Mouse (Mus musculus) midbrain, embryonic 13.5 days (tissue): Measurements from ENCODE around the gene Mcidas. TPM values are rescaled to one million over a fixed set of nuclear protein-coding genes. Genes with fewer than 3 reads are reported as not detected.
"Not testable (repeated sequence)": the region's sequence is repeated elsewhere in the genome, so short reads cannot be mapped to it uniquely, and the experiment has no call there.

ENCODE experiments used
- ATAC-seq: fragments of 200-750 bp; cut with Nextera tagmentation; 2 replicates; pipeline ENCODE4 v1.8.0; 2017; ENCODE audit warnings: mild to moderate bottlenecking, moderate TSS enrichment, moderate library complexity
- H3K27ac ChIP-seq: fragments of 300-500 bp; sonication (generic); 2 replicates; pipeline ENCODE4 v1.5.1; 2015; ENCODE audit warnings: inconsistent platforms, mild to moderate bottlenecking, moderate library complexity
- H3K27me3 ChIP-seq: fragments of 300-500 bp; sonication (generic); 2 replicates; pipeline ENCODE4 v1.6.1; 2015; ENCODE audit warnings: mild to moderate bottlenecking, inconsistent platforms
- H3K36me3 ChIP-seq: fragments of 300-500 bp; sonication (generic); 2 replicates; pipeline ENCODE4 v1.6.1; 2015; ENCODE audit warnings: mild to moderate bottlenecking, inconsistent platforms
- H3K4me1 ChIP-seq: fragments of 300-500 bp; sonication (generic); replicated peaks from 2 replicates; pipeline ENCODE4 v1.6.1; 2015; ENCODE audit warnings: inconsistent platforms
- H3K4me2 ChIP-seq: fragments of 300-500 bp; sonication (generic); replicated peaks from 2 replicates; pipeline ENCODE4 v1.6.1; 2015; ENCODE audit warnings: moderate library complexity, mild to moderate bottlenecking, inconsistent platforms
- H3K4me3 ChIP-seq: fragments of 300-500 bp; sonication (generic); replicated peaks from 2 replicates; pipeline ENCODE4 v1.5.1; 2015; ENCODE audit warnings: mild to moderate bottlenecking, inconsistent platforms
- H3K9ac ChIP-seq: fragments of 300-500 bp; sonication (generic); replicated peaks from 2 replicates; pipeline ENCODE4 v1.6.1; 2015; ENCODE audit warnings: mild to moderate bottlenecking, inconsistent platforms
- H3K9me3 ChIP-seq: fragments of 300-500 bp; sonication (generic); 2 replicates; pipeline ENCODE4 v1.6.1; 2016; ENCODE audit warnings: mild to moderate bottlenecking, inconsistent platforms
- whole genome bisulfite sequencing: fragments of 180-500 bp; shearing (Covaris S2); methylation state at CpG from one replicate; pipeline ENCODE4 v1.1.7; 2015; 5-methylcytosine and 5-hydroxymethylcytosine counted together
- polyA plus RNA-seq: library from polyadenylated mRNA; unstranded; fragments of >200 nt; fragmentation: Nextera tagmentation; extraction: Ambion mirVana; gene quantifications from 2 replicates; pipeline ENCODE4 v1.2.1, GENCODE M21; 2015

The Mcidas gene
- polyA plus RNA-seq, 1 experiment from 2014 or later = 0.89 TPM

GRCm38 (mm10) chr13:112988866-112989265 lies 4.8 kb upstream of the Mcidas start:
- peaks cover 84% of the 10 kb centered on the region for H3K27me3 ChIP-seq
- peaks cover 50% of the 10 kb centered on the region for H3K4me1 ChIP-seq
- WGBS = under 1% methylated on average over 19 of the region's 19 CpGs
- peak overlapping the region; percentile 79 for H3K4me2 ChIP-seq
- H3K9me3 ChIP-seq = no peaks in the 10 kb centered on the region
- peak overlapping the region; percentile 45 for H3K4me3 ChIP-seq
- H3K27ac ChIP-seq = no peak overlapping the region
- no peaks in the 10 kb centered on the region for H3K36me3 ChIP-seq
- no peak overlapping the region for H3K9ac ChIP-seq
- ATAC-seq = no peak

- Histone ChIP-seq H3K4me3 (peak overlapping the region; percentile 45), H3K4me1 (peaks cover 57% of the 10 kb centered on the region)
- WGBS = under 1% methylated on average over 23 of the region's 23 CpGs
Observed at GRCm38 (mm10) chr13:112989541-112989940, 4.1 kb upstream of the Mcidas start.

GRCm38 (mm10) chr13:112990346-112990745 lies 3.3 kb upstream of the Mcidas start:
- Histone ChIP-seq H3K4me1 (peaks cover 58% of the 10 kb centered on the region), H3K9me3 (no peaks in the 10 kb centered on the region), H3K36me3 (no peaks in the 10 kb centered on the region), H3K27ac (no peak overlapping the region), H3K4me3 (no peak overlapping the region), H3K4me2 (no peak overlapping the region), H3K27me3 (peaks cover 91% of the 10 kb centered on the region), H3K9ac (no peak overlapping the region)
- no peak for ATAC-seq
- WGBS = 15% methylated on average over 4 of the region's 4 CpGs

More at GRCm38 (mm10) chr13:112989541-112989940, 4.1 kb upstream of the Mcidas start:
- Histone ChIP-seq H3K27ac (no peak overlapping the region), H3K9ac (no peak overlapping the region), H3K4me2 (peak overlapping the region; percentile 30), H3K36me3 (no peaks in the 10 kb centered on the region), H3K27me3 (peaks cover 86% of the 10 kb centered on the region), H3K9me3 (no peaks in the 10 kb centered on the region)
- ATAC-seq = no peak

- under 1% methylated on average over 25 of the region's 25 CpGs for WGBS
- peaks cover 95% of the 10 kb centered on the region for H3K27me3 ChIP-seq
- H3K9ac ChIP-seq = peak overlapping the region; percentile 60; the same call in 1 of the 2 replicates
- H3K9me3 ChIP-seq = no peaks in the 10 kb centered on the region
- peaks cover 35% of the 10 kb centered on the region for H3K4me1 ChIP-seq
- peak; percentile 61 for ATAC-seq
- no peak overlapping the region for H3K27ac ChIP-seq
- H3K4me3 ChIP-seq = peak overlapping the region; percentile 50
- no peaks in the 10 kb centered on the region for H3K36me3 ChIP-seq
- peak overlapping the region; percentile 91 for H3K4me2 ChIP-seq
Observed at GRCm38 (mm10) chr13:112994191-112994590, 546 bp downstream of the Mcidas start.

GRCm38 (mm10) chr13:112996407-112996806 lies 2.8 kb downstream of the Mcidas start:
- no peak overlapping the region for H3K4me3 ChIP-seq
- ATAC-seq = no peak
- no peak overlapping the region for H3K27ac ChIP-seq
- WGBS = 55% methylated on average over 4 of the region's 4 CpGs
- H3K36me3 ChIP-seq = no peaks in the 10 kb centered on the region
- H3K9ac ChIP-seq = no peak overlapping the region
- peaks cover 91% of the 10 kb centered on the region for H3K27me3 ChIP-seq
- peaks cover 30% of the 10 kb centered on the region for H3K4me1 ChIP-seq
- H3K9me3 ChIP-seq = no peaks in the 10 kb centered on the region
- no peak overlapping the region for H3K4me2 ChIP-seq

- no peak overlapping the region for H3K4me2 ChIP-seq
- H3K36me3 ChIP-seq = no peaks in the 10 kb centered on the region
- peaks cover 30% of the 10 kb centered on the region for H3K4me1 ChIP-seq
- H3K9me3 ChIP-seq = no peaks in the 10 kb centered on the region
- H3K9ac ChIP-seq = no peak overlapping the region
- peaks cover 85% of the 10 kb centered on the region for H3K27me3 ChIP-seq
- H3K27ac ChIP-seq = no peak overlapping the region
- H3K4me3 ChIP-seq = no peak overlapping the region
- no peak for ATAC-seq
- WGBS = 61% methylated on average over 6 of the region's 6 CpGs
Observed at GRCm38 (mm10) chr13:112997369-112997768, 3.7 kb downstream of the Mcidas start.

- H3K27me3 ChIP-seq = peaks cover 74% of the 10 kb centered on the region
- no peak overlapping the region for H3K27ac ChIP-seq
- under 1% methylated on average over 46 of the region's 46 CpGs for WGBS
- H3K4me1 ChIP-seq = peaks cover 25% of the 10 kb centered on the region
- H3K36me3 ChIP-seq = no peaks in the 10 kb centered on the region
- H3K4me2 ChIP-seq = peak overlapping the region; percentile 89
- H3K9ac ChIP-seq = peak overlapping the region; percentile 69
- no peaks in the 10 kb centered on the region for H3K9me3 ChIP-seq
- peak; percentile 59 for ATAC-seq
- H3K4me3 ChIP-seq = peak overlapping the region; percentile 49
Observed at GRCm38 (mm10) chr13:112998427-112999201, 5.0 kb downstream of the Mcidas start.

- 69% methylated on average over 3 of the region's 3 CpGs for WGBS
- H3K4me1 ChIP-seq = peaks cover 15% of the 10 kb centered on the region
- no peaks in the 10 kb centered on the region for H3K36me3 ChIP-seq
- peaks cover 59% of the 10 kb centered on the region for H3K27me3 ChIP-seq
- no peak overlapping the region for H3K4me3 ChIP-seq
- H3K9ac ChIP-seq = no peak overlapping the region
- no peak overlapping the region for H3K4me2 ChIP-seq
- no peaks in the 10 kb centered on the region for H3K9me3 ChIP-seq
- H3K27ac ChIP-seq = no peak overlapping the region
- ATAC-seq = no peak
Observed at GRCm38 (mm10) chr13:113000090-113000489, 6.4 kb downstream of the Mcidas start.

GRCm38 (mm10) chr13:113000576-113001318 lies 7.1 kb downstream of the Mcidas start:
- ATAC-seq = no peak
- peaks cover 52% of the 10 kb centered on the region for H3K27me3 ChIP-seq
- H3K27ac ChIP-seq = no peak overlapping the region
- no peaks in the 10 kb centered on the region for H3K36me3 ChIP-seq
- no peak overlapping the region for H3K4me2 ChIP-seq
- H3K9me3 ChIP-seq = no peaks in the 10 kb centered on the region
- no peak overlapping the region for H3K4me3 ChIP-seq
- WGBS = 75% methylated on average over 9 of the region's 9 CpGs
- H3K9ac ChIP-seq = no peak overlapping the region
- peaks cover 15% of the 10 kb centered on the region for H3K4me1 ChIP-seq

- Histone ChIP-seq H3K27me3 (no peaks in the 10 kb centered on the region), H3K9ac (no peak overlapping the region), H3K4me3 (no peak overlapping the region), H3K4me1 (no peaks in the 10 kb centered on the region), H3K9me3 (no peaks in the 10 kb centered on the region), H3K27ac (no peak overlapping the region), H3K36me3 (no peaks in the 10 kb centered on the region), H3K4me2 (no peak overlapping the region)
- WGBS = 72% methylated on average over 6 of the region's 6 CpGs
- ATAC-seq = no peak
Observed at GRCm38 (mm10) chr13:113012683-113013082, 19.0 kb downstream of the Mcidas start.

GRCm38 (mm10) chr13:113013174-113013953 lies 19.7 kb downstream of the Mcidas start:
- not testable (repeated sequence) for H3K27ac ChIP-seq, H3K27me3 ChIP-seq, H3K4me2 ChIP-seq, H3K4me1 ChIP-seq, H3K4me3 ChIP-seq, H3K9me3 ChIP-seq, H3K36me3 ChIP-seq, ATAC-seq, H3K9ac ChIP-seq
- 65% methylated on average over 19 of the region's 20 CpGs for WGBS

GRCm38 (mm10) chr13:113021521-113021920 lies 27.9 kb downstream of the Mcidas start:
- Histone ChIP-seq H3K4me1 (no peaks in the 10 kb centered on the region), H3K4me2 (no peak overlapping the region), H3K27me3 (0 out of 2 replicates have a peak, but pooled peaks cover 4% of the 10 kb centered on the region), H3K27ac (no peak overlapping the region), H3K9me3 (no peaks in the 10 kb centered on the region), H3K9ac (no peak overlapping the region), H3K4me3 (no peak overlapping the region), H3K36me3 (no peaks in the 10 kb centered on the region)
- WGBS = 80% methylated on average over 2 of the region's 2 CpGs
- ATAC-seq = no peak
